Mouse (Mus musculus): ENCODE measurements around the gene Lmna. TPM values are rescaled to one million over a fixed set of nuclear protein-coding genes. Genes with fewer than 3 reads are reported as not detected.
A peak's percentile ranks its signal among the peaks of the same experiment; 100 is the strongest.

The Lmna gene
- polyA plus RNA-seq, 1 experiment from 2014 or later: 109 TPM

DNA sequence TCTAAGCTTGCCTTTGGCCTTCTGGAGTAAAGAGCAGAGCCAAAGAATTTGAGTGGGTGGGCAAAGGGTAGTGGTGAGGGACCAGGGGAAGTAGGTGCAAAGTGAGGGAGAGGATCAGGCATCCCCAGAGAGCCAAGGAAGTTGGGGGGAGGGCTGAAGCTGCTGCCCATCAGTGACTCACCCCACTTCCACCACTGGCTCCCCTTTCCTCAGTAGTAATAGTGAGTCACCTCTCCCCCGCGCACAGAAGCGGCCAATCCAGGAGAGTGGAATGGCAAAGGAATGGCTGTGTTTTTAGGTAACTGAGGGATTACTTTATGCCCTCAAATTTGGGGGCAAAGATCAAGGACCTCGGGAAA is 6.3 kb downstream of the Lmna start:
- Histone ChIP-seq H3K4me1 (peaks cover 44% of the 10 kb centered on the region), H3K4me2 (replicated peaks) (peak overlapping the region; percentile 98), H3K36me3 (no peaks in the 10 kb centered on the region), H3K9me3 (no peaks in the 10 kb centered on the region), H3K4me3 (peak overlapping the region; percentile 60; the same call in 1 of the 2 replicates), H3K9ac (no peak overlapping the region), H3K27ac (peak overlapping the region; percentile 89), H3K27me3 (no peaks in the 10 kb centered on the region)
- WGBS: 12% methylated on average over 4 of the region's 4 CpGs
- 0 out of 2 replicates have a peak, but pooled peaks have one; percentile 32 for ATAC-seq (ENCODE audit: insufficient number of reproducible peaks, insufficient read depth, low FRiP score, low TSS enrichment)

- Histone ChIP-seq H3K4me1 (peaks cover 44% of the 10 kb centered on the region), H3K27ac (peak overlapping the region; percentile 89), H3K9me3 (no peaks in the 10 kb centered on the region), H3K4me2 (replicated peaks) (peak overlapping the region; percentile 98), H3K36me3 (no peaks in the 10 kb centered on the region), H3K4me3 (peak overlapping the region; percentile 60), H3K27me3 (no peaks in the 10 kb centered on the region), H3K9ac (peak overlapping the region; percentile 83)
- under 1% methylated on average over 55 of the region's 55 CpGs for WGBS
- ATAC-seq (ENCODE audit: insufficient number of reproducible peaks, insufficient read depth, low FRiP score, low TSS enrichment): peak; percentile 78
Measured at GRCm38 (mm10) chr3:88502641-88503504, 6.9 kb downstream of the Lmna start.

- Histone ChIP-seq H3K36me3 (no peaks in the 10 kb centered on the region), H3K4me3 (peak overlapping the region; percentile 60), H3K9ac (peak overlapping the region; percentile 83), H3K4me1 (peaks cover 44% of the 10 kb centered on the region), H3K9me3 (no peaks in the 10 kb centered on the region), H3K27me3 (no peaks in the 10 kb centered on the region), H3K4me2 (replicated peaks) (peak overlapping the region; percentile 98), H3K27ac (peak overlapping the region; percentile 55; the same call in 1 of the 2 replicates)
- WGBS: 14% methylated on average over 11 of the region's 11 CpGs
- ATAC-seq (ENCODE audit: insufficient number of reproducible peaks, insufficient read depth, low FRiP score, low TSS enrichment): no peak
Measured at GRCm38 (mm10) chr3:88502031-88502571, 7.7 kb downstream of the Lmna start.

DNA sequence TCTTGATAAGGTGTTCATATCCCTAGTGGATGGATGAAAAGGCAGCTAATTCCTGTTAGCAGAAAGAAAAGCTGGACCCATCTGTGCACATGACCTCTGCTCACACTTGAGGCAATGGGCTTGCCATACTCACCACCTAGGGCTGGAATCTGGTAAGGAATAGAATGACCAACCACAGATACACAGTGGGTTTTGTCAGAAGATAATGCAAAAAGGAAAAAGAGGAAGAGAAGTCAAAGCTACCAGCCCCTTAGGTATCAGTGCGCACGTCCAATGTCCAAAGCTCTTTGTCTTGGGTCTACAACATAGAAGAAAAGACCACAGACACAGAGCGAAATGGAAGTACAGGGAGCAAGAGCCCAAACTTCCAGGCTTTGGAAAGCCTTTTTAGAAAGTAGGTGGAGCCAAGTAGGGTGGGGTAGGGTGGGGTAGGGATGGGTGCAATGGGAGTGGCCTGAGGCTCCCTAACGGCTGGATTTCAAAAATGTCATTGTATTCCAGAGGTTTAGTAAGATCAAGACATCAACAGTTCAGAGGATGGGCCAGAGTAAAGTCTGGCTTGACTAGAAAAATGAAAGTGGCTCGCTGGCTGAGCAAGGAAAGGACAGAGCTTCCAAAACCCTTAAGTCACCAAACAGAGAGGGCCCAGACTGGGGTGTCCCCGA is 8.3 kb downstream of the Lmna start:
- H3K4me3 ChIP-seq: peak overlapping the region; percentile 60
- peak overlapping the region; percentile 98 for H3K4me2 ChIP-seq (replicated peaks)
- peak overlapping the region; percentile 83; the same call in 1 of the 2 replicates for H3K9ac ChIP-seq
- H3K27me3 ChIP-seq: no peaks in the 10 kb centered on the region
- H3K4me1 ChIP-seq: peaks cover 44% of the 10 kb centered on the region
- WGBS: 48% methylated on average over 6 of the region's 6 CpGs
- ATAC-seq (ENCODE audit: insufficient number of reproducible peaks, insufficient read depth, low FRiP score, low TSS enrichment): no peak
- H3K9me3 ChIP-seq: no peaks in the 10 kb centered on the region
- no peaks in the 10 kb centered on the region for H3K36me3 ChIP-seq
- H3K27ac ChIP-seq: peak overlapping the region; percentile 55; the same call in 1 of the 2 replicates

GRCm38 (mm10) chr3:88500655-88501365 is 8.9 kb downstream of the Lmna start:
- no peaks in the 10 kb centered on the region for H3K36me3 ChIP-seq
- no peaks in the 10 kb centered on the region for H3K9me3 ChIP-seq
- ATAC-seq (ENCODE audit: insufficient number of reproducible peaks, insufficient read depth, low FRiP score, low TSS enrichment): no peak
- H3K27me3 ChIP-seq: no peaks in the 10 kb centered on the region
- H3K4me1 ChIP-seq: peaks cover 41% of the 10 kb centered on the region
- WGBS: 56% methylated on average over 4 of the region's 4 CpGs
- peak overlapping the region; percentile 98 for H3K4me2 ChIP-seq (replicated peaks)
- H3K9ac ChIP-seq: no peak overlapping the region
- H3K4me3 ChIP-seq: 0 out of 2 replicates have a peak overlapping the region, but pooled peaks have one; percentile 60
- no peak overlapping the region for H3K27ac ChIP-seq

DNA sequence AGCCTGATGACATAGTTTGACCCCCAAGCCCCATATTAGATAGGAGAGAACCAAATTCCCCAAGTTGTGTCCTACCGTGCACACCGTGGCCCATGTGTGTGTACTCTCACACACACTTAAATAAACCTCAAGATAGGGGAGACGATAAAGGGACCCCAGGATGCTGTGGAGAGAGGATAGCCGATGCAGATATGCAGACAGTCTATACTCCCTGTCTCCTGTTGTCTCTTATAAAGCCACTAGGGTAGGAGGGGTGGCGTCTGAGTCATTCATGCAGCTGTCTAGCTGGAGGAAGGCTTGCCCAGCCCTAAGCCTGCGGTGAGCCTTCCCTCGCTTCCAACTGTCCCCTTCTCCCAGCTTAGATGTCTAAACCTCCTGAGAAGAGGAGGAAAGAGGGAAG is 9.7 kb downstream of the Lmna start:
- H3K9me3 ChIP-seq: no peaks in the 10 kb centered on the region
- no peaks in the 10 kb centered on the region for H3K36me3 ChIP-seq
- no peak overlapping the region for H3K27ac ChIP-seq
- 86% methylated on average over 7 of the region's 7 CpGs for WGBS
- ATAC-seq (ENCODE audit: insufficient number of reproducible peaks, insufficient read depth, low FRiP score, low TSS enrichment): no peak
- no peaks in the 10 kb centered on the region for H3K27me3 ChIP-seq
- no peak overlapping the region for H3K9ac ChIP-seq
- no peak overlapping the region for H3K4me3 ChIP-seq
- peaks cover 36% of the 10 kb centered on the region for H3K4me1 ChIP-seq
- H3K4me2 ChIP-seq (replicated peaks): no peak overlapping the region

GRCm38 (mm10) chr3:88499580-88499979 is 10.2 kb downstream of the Lmna start:
- no peak overlapping the region for H3K4me2 ChIP-seq (replicated peaks)
- H3K27me3 ChIP-seq: no peaks in the 10 kb centered on the region
- no peak for ATAC-seq (ENCODE audit: insufficient number of reproducible peaks, insufficient read depth, low FRiP score, low TSS enrichment)
- no peak overlapping the region for H3K9ac ChIP-seq
- H3K4me1 ChIP-seq: peaks cover 36% of the 10 kb centered on the region
- no peaks in the 10 kb centered on the region for H3K36me3 ChIP-seq
- H3K9me3 ChIP-seq: no peaks in the 10 kb centered on the region
- 69% methylated on average over 4 of the region's 4 CpGs for WGBS
- H3K4me3 ChIP-seq: no peak overlapping the region
- no peak overlapping the region for H3K27ac ChIP-seq

DNA sequence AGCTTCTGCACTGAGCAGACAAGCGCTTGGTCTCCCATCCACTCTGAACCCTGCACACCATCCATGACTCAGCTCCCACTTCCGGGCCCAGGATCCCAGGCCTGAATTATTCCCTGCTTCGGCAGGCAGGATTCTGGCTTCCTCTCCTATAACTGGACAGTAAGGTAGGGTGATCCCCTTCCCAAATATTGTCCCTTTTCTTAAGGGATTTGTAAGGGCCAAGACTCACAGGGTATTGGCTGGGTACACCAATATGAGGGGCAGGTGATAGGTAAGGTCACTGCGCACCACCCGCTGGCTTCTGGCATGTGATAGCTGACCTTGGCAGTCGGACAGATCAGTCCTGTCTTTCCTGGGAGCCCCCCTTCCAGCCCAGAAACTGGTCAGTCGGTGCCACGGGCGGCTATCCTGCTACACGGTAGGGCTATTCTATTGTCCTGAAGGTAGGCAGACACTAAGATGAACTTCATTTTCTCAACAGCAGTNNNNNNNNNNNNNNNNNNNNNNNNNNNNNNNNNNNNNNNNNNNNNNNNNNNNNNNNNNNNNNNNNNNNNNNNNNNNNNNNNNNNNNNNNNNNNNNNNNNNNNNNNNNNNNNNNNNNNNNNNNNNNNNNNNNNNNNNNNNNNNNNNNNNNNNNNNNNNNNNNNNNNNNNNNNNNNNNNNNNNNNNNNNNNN is 13.9 kb downstream of the Lmna start:
- Histone ChIP-seq H3K4me3 (no peak overlapping the region), H3K36me3 (no peaks in the 10 kb centered on the region), H3K4me2 (replicated peaks) (no peak overlapping the region), H3K27ac (no peak overlapping the region), H3K9ac (no peak overlapping the region), H3K27me3 (no peaks in the 10 kb centered on the region), H3K9me3 (no peaks in the 10 kb centered on the region), H3K4me1 (peaks cover 30% of the 10 kb centered on the region)
- no peak for ATAC-seq (ENCODE audit: insufficient number of reproducible peaks, insufficient read depth, low FRiP score, low TSS enrichment)
- 86% methylated on average over 10 of the region's 10 CpGs for WGBS

DNA sequence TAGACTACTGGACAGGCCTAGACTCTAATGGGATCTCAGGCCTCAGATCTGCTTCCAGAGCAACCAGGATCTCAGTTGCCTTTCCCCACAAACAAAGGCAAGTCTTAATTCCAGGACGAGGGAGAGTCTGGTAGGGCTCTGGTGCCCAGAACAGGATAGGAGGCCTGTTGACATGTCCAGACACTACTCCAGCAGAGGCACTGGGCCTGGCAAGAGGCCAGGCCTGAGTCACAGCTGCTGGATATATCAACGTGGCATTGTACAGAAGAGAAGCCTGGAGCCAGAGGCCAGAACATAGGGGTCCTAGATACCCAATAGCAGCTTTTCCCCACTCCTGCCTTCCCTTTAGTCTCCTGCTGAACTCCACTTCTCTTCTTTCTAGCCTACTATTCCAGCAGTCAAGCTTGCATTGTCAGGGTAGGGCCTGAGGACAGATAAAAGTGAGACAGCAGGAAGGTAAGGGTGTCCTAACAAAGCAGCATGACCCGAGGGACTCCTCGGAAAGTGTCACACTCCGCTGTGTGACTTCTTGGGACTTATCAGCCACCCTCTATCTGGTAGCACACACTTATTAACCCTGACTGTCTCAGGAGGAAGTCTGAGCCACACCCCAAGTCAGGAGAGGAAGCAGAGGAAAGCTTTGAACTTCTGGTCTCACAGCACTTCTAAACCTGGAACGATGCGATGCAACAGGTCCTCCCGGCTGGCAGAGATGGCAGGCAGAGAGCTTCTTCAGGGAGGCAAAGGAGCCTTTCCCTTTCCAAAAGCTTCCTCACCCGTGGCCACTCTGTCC is 14.7 kb downstream of the Lmna start:
- Histone ChIP-seq H3K36me3 (no peaks in the 10 kb centered on the region), H3K9ac (no peak overlapping the region), H3K9me3 (no peaks in the 10 kb centered on the region), H3K27me3 (no peaks in the 10 kb centered on the region), H3K4me2 (replicated peaks) (no peak overlapping the region), H3K4me1 (peaks cover 35% of the 10 kb centered on the region), H3K27ac (peak overlapping the region; percentile 24), H3K4me3 (no peak overlapping the region)
- ATAC-seq (ENCODE audit: insufficient number of reproducible peaks, insufficient read depth, low FRiP score, low TSS enrichment): no peak
- 74% methylated on average over 9 of the region's 9 CpGs for WGBS

- 0 out of 2 replicates have a peak overlapping the region, but pooled peaks have one; percentile 36 for H3K4me3 ChIP-seq
Measured at GRCm38 (mm10) chr3:88493706-88494582, 15.8 kb downstream of the Lmna start.

More at GRCm38 (mm10) chr3:88493706-88494582, 15.8 kb downstream of the Lmna start:
- Histone ChIP-seq H3K9me3 (no peaks in the 10 kb centered on the region), H3K27ac (peak overlapping the region; percentile 50; the same call in 1 of the 2 replicates), H3K36me3 (no peaks in the 10 kb centered on the region), H3K4me2 (replicated peaks) (no peak overlapping the region; the same call in 1 of the 2 replicates), H3K9ac (no peak overlapping the region), H3K4me1 (peaks cover 45% of the 10 kb centered on the region), H3K27me3 (no peaks in the 10 kb centered on the region)
- no peak for ATAC-seq (ENCODE audit: insufficient number of reproducible peaks, insufficient read depth, low FRiP score, low TSS enrichment)
- WGBS: 78% methylated on average over 11 of the region's 11 CpGs
